Comparison of ENCODE assay signal across 8 mouse cellular contexts in the genomic region with DNA sequence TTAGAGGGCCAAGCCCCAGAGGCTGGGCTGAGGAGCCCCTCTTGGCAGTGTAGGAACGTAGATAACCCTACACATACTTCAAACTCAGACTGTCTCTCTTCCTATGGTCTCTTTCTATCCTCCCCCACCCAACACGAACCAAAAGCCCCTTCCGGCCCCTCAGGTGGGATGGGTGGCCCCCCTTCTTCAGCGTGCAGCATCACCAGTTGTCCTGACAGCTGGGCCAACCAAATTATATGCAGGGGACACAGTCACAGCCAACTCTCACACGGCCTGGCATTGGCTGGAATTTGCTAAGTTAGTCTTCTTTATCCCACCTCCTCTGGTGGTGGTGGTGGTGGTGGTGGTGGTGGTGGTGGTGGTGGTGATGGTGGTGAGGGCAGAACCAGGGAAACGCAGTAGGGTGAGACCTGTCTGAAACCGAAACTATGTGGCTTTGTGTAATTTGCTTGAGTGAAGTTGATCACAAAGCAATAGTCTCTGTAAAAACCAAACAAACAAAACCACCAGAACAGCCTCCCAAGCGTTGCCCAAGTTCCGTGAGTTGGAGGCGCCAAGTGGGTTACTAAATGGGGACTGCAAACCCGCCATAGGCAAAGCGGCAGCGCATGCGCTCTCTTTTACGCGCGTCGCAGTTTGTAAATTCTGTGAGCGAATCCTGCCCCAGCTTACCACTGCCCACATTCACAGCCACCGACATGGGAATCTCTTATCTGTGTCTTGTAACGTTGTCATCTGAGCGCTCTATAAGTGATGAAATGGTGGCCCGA. TPM values are rescaled to one million over a fixed set of nuclear protein-coding genes. Genes with fewer than 3 reads are reported as not detected.
A peak's percentile ranks its signal among the peaks of the same experiment; 100 is the strongest.
DNase-seq lines count a peak whose midpoint lies in the region; ATAC-seq and TF ChIP-seq lines count a peak whose summit lies in the region.

No protein-coding gene starts in this region.

- H3K36me3 ChIP-seq in heart, embryonic 11.5 days (ENCODE audit: control insufficient read depth, insufficient read depth, low read length), result no peaks in the 10 kb centered on the region
- no peaks in the 10 kb centered on the region for H3K36me3 ChIP-seq in heart, adult 2 months (ENCODE audit: control insufficient read depth, insufficient read depth, low read length)
- no peaks in the 10 kb centered on the region for H3K36me3 ChIP-seq in forebrain, embryonic 13.5 days (ENCODE audit: poor library complexity, severe bottlenecking)
- H3K36me3 ChIP-seq in liver, embryonic 13.5 days, result no peaks in the 10 kb centered on the region
- no peaks in the 10 kb centered on the region for H3K36me3 ChIP-seq in neural tube, embryonic 15.5 days

- H3K4me1 ChIP-seq in heart, embryonic 11.5 days (ENCODE audit: control insufficient read depth, insufficient read depth, low read length), result peaks cover 6% of the 10 kb centered on the region; the same call in 1 of the 2 replicates
- peaks cover 3% of the 10 kb centered on the region; the same call in 1 of the 2 replicates for H3K4me1 ChIP-seq in heart, adult 2 months (ENCODE audit: control insufficient read depth, insufficient read depth, low read length)
- H3K4me1 ChIP-seq in forebrain, embryonic 13.5 days, result peaks cover 7% of the 10 kb centered on the region
- H3K4me1 ChIP-seq in liver, embryonic 13.5 days (replicated peaks), result peaks cover 19% of the 10 kb centered on the region
- H3K4me1 ChIP-seq in neural tube, embryonic 15.5 days, result peaks cover 33% of the 10 kb centered on the region

- no peak for TF ChIP-seq EP300 in heart, adult 2 months (IDR thresholded peaks at IDR 0.05; ENCODE audit: insufficient read depth, low read depth, low read length)

- 27% methylated on average over 23 of the region's 23 CpGs for WGBS in heart, embryonic 11.5 days (ENCODE audit: insufficient replicate concordance)
- 27% methylated on average over 23 of the region's 23 CpGs for whole genome bisulfite sequencing in heart, adult 2 months
- WGBS in forebrain, embryonic 13.5 days, result 45% methylated on average over 23 of the region's 23 CpGs
- WGBS in liver, embryonic 13.5 days (ENCODE audit: insufficient replicate concordance), result 25% methylated on average over 23 of the region's 23 CpGs
- 30% methylated on average over 23 of the region's 23 CpGs for WGBS in neural tube, embryonic 15.5 days

- H3K27me3 ChIP-seq in heart, embryonic 11.5 days (ENCODE audit: control insufficient read depth, insufficient read depth, low read length), result peaks cover 41% of the 10 kb centered on the region
- no peaks in the 10 kb centered on the region; the same call in 1 of the 2 replicates for H3K27me3 ChIP-seq in heart, adult 2 months (ENCODE audit: control insufficient read depth, insufficient read depth, low read length)
- peaks cover 33% of the 10 kb centered on the region for H3K27me3 ChIP-seq in forebrain, embryonic 13.5 days
- H3K27me3 ChIP-seq in liver, embryonic 13.5 days, result peaks cover 50% of the 10 kb centered on the region
- H3K27me3 ChIP-seq in neural tube, embryonic 15.5 days (replicated peaks), result peaks cover 16% of the 10 kb centered on the region

- no peaks in the 10 kb centered on the region for H3K79me2 ChIP-seq in heart, adult 2 months (replicated peaks; ENCODE audit: control insufficient read depth, insufficient read depth, low read length)

- intact Hi-C loops in heart, adult 2 months (cut with DNase I), result loop anchor here (5.0 kb wide), 2 partner anchors 123 to 258 kb away; no protein-coding TSS in a partner anchor

- no peak for TF ChIP-seq CTCF in heart, adult 2 months (IDR thresholded peaks at IDR 0.05)

- no peak overlapping the region for H3K9ac ChIP-seq in heart, embryonic 11.5 days (ENCODE audit: low read depth, low read length)
- H3K9ac ChIP-seq in heart, adult 2 months (ENCODE audit: low read depth, low read length), result no peak overlapping the region
- H3K9ac ChIP-seq in forebrain, embryonic 13.5 days, result no peak overlapping the region
- no peak overlapping the region for H3K9ac ChIP-seq in liver, embryonic 13.5 days
- no peak overlapping the region for H3K9ac ChIP-seq in neural tube, embryonic 15.5 days (replicated peaks)

- no peak for DNase-seq in heart, adult 2 months
- peak; percentile 69 for DNase-seq in CD4-positive helper T cell, adult 2 months (ENCODE audit: low read depth, low spot score)
- no peak for DNase-seq in liver, embryonic 13.5 days
- DNase-seq in Muller cell, postnatal 12 days (ENCODE audit: inconsistent ontology term), result no peak
- DNase-seq in cerebellum, postnatal 4 days (ENCODE audit: low spot score in 2 of 2), result no peak

- no peak for ATAC-seq in heart, embryonic 11.5 days (replicated peaks; ENCODE audit: insufficient number of reproducible peaks, low FRiP score, low TSS enrichment)
- peak; percentile 34; the same call in 1 of the 2 replicates for ATAC-seq in forebrain, embryonic 13.5 days
- no peak for ATAC-seq in liver, embryonic 13.5 days (ENCODE audit: low read depth)
- no peak for ATAC-seq in neural tube, embryonic 15.5 days (ENCODE audit: low FRiP score)

- H3K4me2 ChIP-seq in heart, embryonic 11.5 days, result peak overlapping the region; percentile 50
- peak overlapping the region; percentile 45 for H3K4me2 ChIP-seq in forebrain, embryonic 13.5 days
- H3K4me2 ChIP-seq in liver, embryonic 13.5 days, result peak overlapping the region; percentile 51
- H3K4me2 ChIP-seq in neural tube, embryonic 15.5 days, result peak overlapping the region; percentile 49

- H3K4me3 ChIP-seq in heart, embryonic 11.5 days (ENCODE audit: low read depth, low read length), result peak overlapping the region; percentile 29
- H3K4me3 ChIP-seq in heart, adult 2 months, result no peak overlapping the region
- H3K4me3 ChIP-seq in forebrain, embryonic 13.5 days, result 0 out of 2 replicates have a peak overlapping the region, but pooled peaks have one; percentile 10
- peak overlapping the region; percentile 32 for H3K4me3 ChIP-seq in liver, embryonic 13.5 days (replicated peaks)
- 0 out of 2 replicates have a peak overlapping the region, but pooled peaks have one; percentile 12 for H3K4me3 ChIP-seq in neural tube, embryonic 15.5 days (replicated peaks)

- no peak overlapping the region for H3K27ac ChIP-seq in heart, embryonic 11.5 days (ENCODE audit: low read depth, low read length)
- no peak overlapping the region for H3K27ac ChIP-seq in heart, adult 2 months
- H3K27ac ChIP-seq in forebrain, embryonic 13.5 days, result no peak overlapping the region
- H3K27ac ChIP-seq in liver, embryonic 13.5 days, result no peak overlapping the region
- no peak overlapping the region for H3K27ac ChIP-seq in neural tube, embryonic 15.5 days (replicated peaks)

- H3K9me3 ChIP-seq in heart, embryonic 11.5 days (replicated peaks; ENCODE audit: control insufficient read depth, low read length), result no peaks in the 10 kb centered on the region
- no peaks in the 10 kb centered on the region for H3K9me3 ChIP-seq in forebrain, embryonic 13.5 days (replicated peaks)
- no peaks in the 10 kb centered on the region for H3K9me3 ChIP-seq in liver, embryonic 13.5 days (replicated peaks)
- H3K9me3 ChIP-seq in neural tube, embryonic 15.5 days (replicated peaks), result no peaks in the 10 kb centered on the region

- no peak for TF ChIP-seq POLR2A in heart, adult 2 months (IDR thresholded peaks at IDR 0.05; ENCODE audit: insufficient read depth, low read depth, low read length)

RNA-seq across cellular contexts. Expression of gene Slc35c1, which starts 24.1 kb away (rescaled TPM):
- 8.6 and 12.0 TPM in 2 replicates for polyA plus RNA-seq in heart, embryonic 11.5 days (2014; fragmentation: Nextera tagmentation; extraction: Ambion mirVana)
- total RNA-seq in heart, adult 2 months (2021), result 1 to 10 TPM; 5.6 to 6.2 TPM
- polyA plus RNA-seq in heart, adult 2 months (2012; rRNA removed), result 10.9 and 12.9 TPM in 2 replicates
- 6.7 and 9.0 TPM in 2 replicates for polyA plus RNA-seq in forebrain, embryonic 13.5 days (2015; fragmentation: Nextera tagmentation; extraction: Ambion mirVana)
- 9.5 and 12.3 TPM in 2 replicates for polyA plus RNA-seq in liver, embryonic 13.5 days (2015; fragmentation: Nextera tagmentation; extraction: Ambion mirVana)
- 16.6 and 22.1 TPM in 2 replicates for polyA plus RNA-seq in neural tube, embryonic 15.5 days (2015; fragmentation: Nextera tagmentation; extraction: Ambion mirVana)

RNA-seq across cellular contexts. Expression of gene Cry2, which starts 50.6 kb away (rescaled TPM):
- polyA plus RNA-seq in heart, embryonic 11.5 days (2014; fragmentation: Nextera tagmentation; extraction: Ambion mirVana), result 15.3 and 17.7 TPM in 2 replicates
- 10 to 100 TPM; 12.7 to 29.3 TPM for total RNA-seq in heart, adult 2 months (2021)
- 19.1 and 24.5 TPM in 2 replicates for polyA plus RNA-seq in heart, adult 2 months (2012; rRNA removed)
- polyA plus RNA-seq in forebrain, embryonic 13.5 days (2015; fragmentation: Nextera tagmentation; extraction: Ambion mirVana), result 28.2 and 29.4 TPM in 2 replicates
- 9.1 and 10.7 TPM in 2 replicates for polyA plus RNA-seq in liver, embryonic 13.5 days (2015; fragmentation: Nextera tagmentation; extraction: Ambion mirVana)
- 43.0 and 46.0 TPM in 2 replicates for polyA plus RNA-seq in neural tube, embryonic 15.5 days (2015; fragmentation: Nextera tagmentation; extraction: Ambion mirVana)
